Mouse (Mus musculus) stomach, embryonic 15.5 days (tissue): ENCODE measurements around the gene Sec61a1. TPM values are rescaled to one million over a fixed set of nuclear protein-coding genes. Genes with fewer than 3 reads are reported as not detected.
A peak's percentile ranks its signal among the peaks of the same experiment; 100 is the strongest.

Experiments used
- ATAC-seq: fragments of 200-750 bp; cut with Nextera tagmentation; 2 replicates; pipeline ENCODE4 v1.8.0; 2017; ENCODE audit warnings: low read depth, moderate number of reproducible peaks, moderate TSS enrichment; ENCODE audit not compliant: insufficient read depth, low FRiP score
- H3K27ac ChIP-seq: fragments of 300-500 bp; sonication (generic); 2 replicates; pipeline ENCODE4 v1.5.1; 2015; ENCODE audit warnings: mild to moderate bottlenecking, inconsistent platforms
- H3K27me3 ChIP-seq: fragments of 300-500 bp; sonication (generic); replicated peaks from 2 replicates; pipeline ENCODE4 v1.6.1; 2015; ENCODE audit warnings: inconsistent platforms
- H3K36me3 ChIP-seq: fragments of 300-500 bp; sonication (generic); 2 replicates; pipeline ENCODE4 v1.6.1; 2015; ENCODE audit warnings: inconsistent platforms
- H3K4me1 ChIP-seq: fragments of 300-500 bp; sonication (generic); 2 replicates; pipeline ENCODE4 v1.6.1; 2015; ENCODE audit warnings: inconsistent platforms
- H3K4me2 ChIP-seq: fragments of 300-500 bp; sonication (generic); 2 replicates; pipeline ENCODE4 v1.6.1; 2015; ENCODE audit warnings: mild to moderate bottlenecking, inconsistent platforms
- H3K4me3 ChIP-seq: fragments of 300-500 bp; sonication (generic); replicated peaks from 2 replicates; pipeline ENCODE4 v1.5.1; 2015; ENCODE audit warnings: inconsistent platforms
- H3K9ac ChIP-seq: fragments of 300-500 bp; sonication (generic); 2 replicates; pipeline ENCODE4 v1.6.1; 2015; ENCODE audit warnings: inconsistent platforms
- H3K9me3 ChIP-seq: fragments of 300-500 bp; sonication (generic); 2 replicates; pipeline ENCODE4 v1.6.1; 2016; ENCODE audit warnings: inconsistent platforms
- WGBS: fragments of 180-500 bp; shearing (Covaris S2); methylation state at CpG from one replicate; pipeline ENCODE4 v1.1.7; 2015; 5-methylcytosine and 5-hydroxymethylcytosine counted together
- polyA plus RNA-seq: library from polyadenylated mRNA; unstranded; fragments of >200 nt; fragmentation: Nextera tagmentation; extraction: Ambion mirVana; gene quantifications from 2 replicates; pipeline ENCODE4 v1.2.1, GENCODE M21; 2015

Sec61a1 gene
- polyA plus RNA-seq: 260 and 295 TPM in 2 replicates

DNA sequence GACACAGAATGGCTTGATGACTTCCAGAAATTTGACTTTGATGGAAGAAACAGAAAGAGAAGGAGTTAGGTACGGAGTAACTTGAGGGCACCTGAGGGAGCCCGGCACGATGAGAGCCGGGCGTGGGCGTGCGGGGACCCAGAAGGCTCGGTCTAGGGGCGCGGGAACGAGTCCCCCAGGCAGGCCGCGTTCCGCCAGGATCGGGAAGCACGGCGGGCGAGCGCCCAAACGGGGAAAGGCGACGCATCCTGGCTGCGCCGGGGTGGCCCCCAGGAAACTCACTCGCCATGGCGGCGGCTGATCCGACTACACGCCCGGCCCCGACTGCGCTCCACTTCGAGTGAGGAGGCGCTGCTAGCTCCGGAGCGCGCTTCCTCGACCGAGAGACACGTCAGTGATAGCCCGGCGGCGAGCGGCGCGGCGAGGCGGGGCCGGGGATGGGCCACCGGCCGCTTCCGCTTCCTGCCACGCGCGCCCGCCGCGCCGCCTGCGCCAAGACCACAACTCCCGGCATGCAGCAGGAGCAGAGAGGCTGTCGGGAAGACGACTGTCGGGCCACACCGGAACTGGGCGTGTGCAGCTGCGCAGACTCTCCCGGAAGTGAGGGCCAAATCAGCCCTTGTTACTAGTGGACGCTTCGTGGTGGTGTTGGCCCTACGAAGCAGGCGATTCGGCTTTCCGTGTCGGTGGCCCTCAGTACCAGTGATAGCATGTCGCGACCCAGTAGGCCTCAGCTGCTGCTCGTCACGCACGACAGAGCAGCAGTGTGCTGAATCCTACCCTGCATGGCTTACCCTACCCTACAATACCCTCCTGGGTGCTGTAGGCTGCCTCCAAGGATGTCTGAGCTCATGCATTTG, at the start of gene Sec61a1:
TSS of gene Sec61a1 (minus strand) at position 502 of the 860 bp plus-strand sequence.
- ATAC-seq: peak; percentile 97
- Histone ChIP-seq H3K4me3 (peak within 1 kb of the TSS; percentile 64), H3K27ac (peak within 1 kb of the TSS; percentile 88), H3K36me3 (peaks cover 17% of the 10 kb centered on the region), H3K27me3 (no peaks in the 10 kb centered on the region), H3K9ac (peak within 1 kb of the TSS; percentile 76), H3K4me2 (peak within 1 kb of the TSS; percentile 78), H3K9me3 (no peaks in the 10 kb centered on the region), H3K4me1 (peaks cover 9% of the 10 kb centered on the region; the same call in 1 of the 2 replicates)
- WGBS: under 1% methylated on average over 80 of the region's 80 CpGs

DNA sequence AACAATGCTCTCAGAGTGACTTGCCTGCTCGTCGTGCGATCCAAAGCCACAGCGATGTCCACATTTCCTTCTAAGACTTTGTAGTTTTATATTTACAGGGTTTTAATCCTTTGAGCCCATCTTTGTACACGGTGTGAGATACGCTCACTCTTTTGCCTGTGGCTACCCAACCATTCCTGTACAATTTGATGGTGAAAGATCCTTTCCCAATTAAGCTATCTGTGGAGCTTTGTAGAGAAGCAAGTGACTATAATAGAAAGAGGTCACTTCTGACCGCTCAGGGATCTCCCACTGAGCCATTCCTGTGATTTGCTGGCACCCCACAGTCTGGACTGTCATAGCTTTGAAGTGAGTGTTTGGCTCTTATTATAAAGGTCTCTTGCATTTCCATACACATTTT, 48.0 kb upstream of the Sec61a1 start:
- WGBS: 37% methylated on average over 7 of the region's 7 CpGs

DNA sequence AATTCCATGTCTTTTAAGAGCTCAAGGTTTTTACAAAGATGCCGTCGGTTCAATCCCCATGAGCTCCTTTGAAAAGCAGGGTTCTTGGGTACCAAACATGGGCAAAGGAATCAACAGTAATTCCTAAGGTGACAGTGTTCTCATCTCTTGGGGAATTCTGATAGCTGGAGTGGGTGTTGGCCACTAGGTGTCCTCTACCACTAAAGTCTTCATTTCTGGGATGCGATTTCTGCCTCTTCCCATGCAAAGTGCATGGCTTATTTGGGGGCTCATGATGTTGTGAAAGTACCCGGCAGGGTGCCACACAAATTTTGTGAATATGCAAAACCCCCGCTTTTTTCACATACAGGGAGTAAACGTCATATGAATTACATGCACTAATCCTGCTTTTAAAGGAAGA, 46.3 kb upstream of the Sec61a1 start:
- Histone ChIP-seq H3K9ac (no peak overlapping the region), H3K4me3 (no peak overlapping the region), H3K4me1 (no peaks in the 10 kb centered on the region), H3K9me3 (no peaks in the 10 kb centered on the region), H3K36me3 (no peaks in the 10 kb centered on the region), H3K4me2 (no peak overlapping the region), H3K27me3 (0 out of 2 replicates have a peak, but pooled peaks cover 3% of the 10 kb centered on the region), H3K27ac (no peak overlapping the region)
- ATAC-seq: no peak
- WGBS: 28% methylated on average over 6 of the region's 6 CpGs

More for the DNA sequence above, 48.0 kb upstream of the Sec61a1 start:
- 0 out of 2 replicates have a peak, but pooled peaks cover 3% of the 10 kb centered on the region for H3K27me3 ChIP-seq
- H3K9ac ChIP-seq: no peak overlapping the region
- peak overlapping the region; percentile 25; the same call in 1 of the 2 replicates for H3K4me2 ChIP-seq
- H3K36me3 ChIP-seq: no peaks in the 10 kb centered on the region
- no peaks in the 10 kb centered on the region for H3K9me3 ChIP-seq
- ATAC-seq: no peak
- no peak overlapping the region for H3K27ac ChIP-seq
- no peaks in the 10 kb centered on the region for H3K4me1 ChIP-seq
- H3K4me3 ChIP-seq: no peak overlapping the region

DNA sequence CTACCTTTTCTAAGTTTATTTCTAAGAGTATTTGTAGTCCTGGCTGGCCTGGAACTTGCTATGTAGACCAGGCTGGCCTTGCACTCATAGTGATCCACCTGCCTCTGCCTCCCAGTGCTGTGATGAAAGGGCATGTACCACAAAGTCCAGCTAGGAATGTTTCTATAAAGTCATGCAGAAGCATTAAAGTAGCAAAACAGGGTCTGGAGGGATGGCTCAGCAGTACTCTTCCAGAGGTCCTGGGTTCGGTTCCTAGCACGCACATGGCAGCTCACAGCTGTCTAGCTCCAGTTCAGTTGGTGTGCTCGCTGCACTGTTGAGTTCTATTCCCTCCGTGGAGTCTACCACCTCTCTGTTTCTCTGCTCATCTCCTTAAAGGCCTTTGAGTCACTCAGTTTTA, 41.5 kb upstream of the Sec61a1 start:
- no peak overlapping the region for H3K4me3 ChIP-seq
- no peak overlapping the region for H3K27ac ChIP-seq
- no peaks in the 10 kb centered on the region for H3K9me3 ChIP-seq
- H3K36me3 ChIP-seq: no peaks in the 10 kb centered on the region
- H3K4me1 ChIP-seq: no peaks in the 10 kb centered on the region
- 87% methylated on average over 4 of the region's 4 CpGs for WGBS
- no peak for ATAC-seq
- H3K9ac ChIP-seq: no peak overlapping the region
- 0 out of 2 replicates have a peak, but pooled peaks cover 3% of the 10 kb centered on the region for H3K27me3 ChIP-seq
- H3K4me2 ChIP-seq: no peak overlapping the region

DNA sequence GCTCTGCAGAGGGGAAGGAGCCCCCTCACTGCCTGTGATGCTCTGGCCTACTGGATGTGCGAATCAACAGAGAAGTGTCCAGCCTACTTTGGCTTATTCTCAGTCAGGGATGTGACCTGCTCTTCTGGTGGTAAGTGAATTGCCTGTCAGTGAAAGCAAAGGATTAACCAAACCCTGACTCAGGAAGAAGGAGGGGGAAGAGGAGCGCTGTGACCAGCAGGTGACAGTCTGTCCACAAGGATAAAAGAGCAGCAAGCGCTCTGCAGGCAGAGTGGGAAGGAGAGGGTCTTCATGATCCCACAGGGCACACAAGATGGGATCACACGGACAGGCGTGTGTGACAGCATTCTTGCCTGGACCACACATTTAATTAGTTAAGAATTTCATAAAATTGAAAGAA, 41.0 kb upstream of the Sec61a1 start:
- Histone ChIP-seq H3K4me1 (no peaks in the 10 kb centered on the region), H3K4me2 (no peak overlapping the region), H3K36me3 (no peaks in the 10 kb centered on the region), H3K9me3 (no peaks in the 10 kb centered on the region), H3K9ac (no peak overlapping the region), H3K27me3 (0 out of 2 replicates have a peak, but pooled peaks cover 2% of the 10 kb centered on the region), H3K27ac (no peak overlapping the region), H3K4me3 (no peak overlapping the region)
- ATAC-seq: no peak
- 52% methylated on average over 5 of the region's 5 CpGs for WGBS

DNA sequence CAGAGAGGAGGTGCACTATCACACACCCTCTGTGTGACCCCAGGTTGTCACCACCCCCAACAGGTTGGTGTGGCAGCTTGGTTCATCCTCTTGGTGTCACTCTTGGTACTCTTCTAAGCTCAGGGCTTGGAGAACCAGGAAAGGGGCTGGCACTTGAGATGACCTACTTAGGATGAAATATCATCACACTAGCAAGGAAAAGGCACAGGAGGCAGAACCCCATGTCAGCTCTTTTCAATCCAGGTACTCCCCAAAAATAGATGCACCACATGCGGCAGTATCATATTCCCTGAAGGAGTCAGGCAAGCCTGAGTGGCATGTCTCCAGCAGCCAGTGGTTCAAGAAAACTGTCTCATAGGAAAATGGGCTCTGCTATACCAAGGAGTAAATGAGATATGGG, 39.4 kb upstream of the Sec61a1 start:
- 67% methylated on average over 1 of the region's 1 CpGs for WGBS
- Histone ChIP-seq H3K4me2 (no peak overlapping the region), H3K27ac (no peak overlapping the region), H3K9ac (no peak overlapping the region), H3K36me3 (no peaks in the 10 kb centered on the region), H3K4me1 (no peaks in the 10 kb centered on the region), H3K9me3 (no peaks in the 10 kb centered on the region), H3K4me3 (no peak overlapping the region), H3K27me3 (no peaks in the 10 kb centered on the region)
- no peak for ATAC-seq

DNA sequence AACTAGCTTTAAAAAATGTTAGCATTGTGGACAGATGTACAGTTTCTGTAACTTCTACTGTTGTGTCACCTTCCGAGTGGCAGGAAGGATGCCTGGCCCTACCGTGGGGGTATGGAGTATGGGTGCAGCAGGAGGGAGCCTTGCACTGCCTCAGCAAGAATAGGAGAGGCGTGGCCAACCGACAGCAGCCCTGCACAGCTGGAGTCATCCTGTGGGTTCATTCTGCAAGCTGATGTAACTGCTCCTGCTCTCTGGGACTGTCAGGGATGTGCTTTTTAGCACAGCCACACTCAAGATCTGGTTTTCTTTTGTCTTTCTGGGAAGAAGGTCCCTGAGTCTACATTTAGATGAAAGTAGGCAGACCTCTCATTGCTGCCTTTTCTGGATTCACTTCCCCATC, 38.8 kb upstream of the Sec61a1 start:
- 23% methylated on average over 4 of the region's 4 CpGs for WGBS
- Histone ChIP-seq H3K27ac (no peak overlapping the region), H3K4me1 (no peaks in the 10 kb centered on the region), H3K4me2 (no peak overlapping the region), H3K36me3 (no peaks in the 10 kb centered on the region), H3K9me3 (no peaks in the 10 kb centered on the region), H3K9ac (no peak overlapping the region), H3K4me3 (no peak overlapping the region), H3K27me3 (no peaks in the 10 kb centered on the region)
- no peak for ATAC-seq

DNA sequence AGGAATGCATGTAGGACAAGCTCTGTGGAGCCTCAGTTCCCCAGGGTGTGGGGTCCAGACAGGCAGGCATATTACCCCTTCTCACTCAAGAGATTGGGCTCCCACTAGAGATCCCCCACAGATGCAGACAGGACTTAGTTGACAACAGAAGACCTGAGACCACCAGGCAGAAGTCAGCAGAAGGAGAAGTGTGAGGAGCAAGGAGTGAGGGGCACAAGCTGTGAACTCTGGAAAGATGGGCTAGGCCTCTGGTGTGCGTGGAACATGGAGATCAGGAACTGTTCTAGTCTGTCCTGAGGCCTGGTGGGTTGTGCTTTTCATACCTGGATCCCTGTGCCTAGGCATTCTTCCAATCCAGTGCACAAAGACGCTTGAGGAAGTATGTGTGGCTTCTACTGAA, 31.2 kb upstream of the Sec61a1 start:
- Histone ChIP-seq H3K9me3 (no peaks in the 10 kb centered on the region), H3K4me2 (no peak overlapping the region), H3K4me3 (no peak overlapping the region), H3K27ac (no peak overlapping the region), H3K9ac (no peak overlapping the region), H3K27me3 (peaks cover 18% of the 10 kb centered on the region), H3K4me1 (no peaks in the 10 kb centered on the region), H3K36me3 (no peaks in the 10 kb centered on the region)
- WGBS: 91% methylated on average over 2 of the region's 2 CpGs
- ATAC-seq: no peak

DNA sequence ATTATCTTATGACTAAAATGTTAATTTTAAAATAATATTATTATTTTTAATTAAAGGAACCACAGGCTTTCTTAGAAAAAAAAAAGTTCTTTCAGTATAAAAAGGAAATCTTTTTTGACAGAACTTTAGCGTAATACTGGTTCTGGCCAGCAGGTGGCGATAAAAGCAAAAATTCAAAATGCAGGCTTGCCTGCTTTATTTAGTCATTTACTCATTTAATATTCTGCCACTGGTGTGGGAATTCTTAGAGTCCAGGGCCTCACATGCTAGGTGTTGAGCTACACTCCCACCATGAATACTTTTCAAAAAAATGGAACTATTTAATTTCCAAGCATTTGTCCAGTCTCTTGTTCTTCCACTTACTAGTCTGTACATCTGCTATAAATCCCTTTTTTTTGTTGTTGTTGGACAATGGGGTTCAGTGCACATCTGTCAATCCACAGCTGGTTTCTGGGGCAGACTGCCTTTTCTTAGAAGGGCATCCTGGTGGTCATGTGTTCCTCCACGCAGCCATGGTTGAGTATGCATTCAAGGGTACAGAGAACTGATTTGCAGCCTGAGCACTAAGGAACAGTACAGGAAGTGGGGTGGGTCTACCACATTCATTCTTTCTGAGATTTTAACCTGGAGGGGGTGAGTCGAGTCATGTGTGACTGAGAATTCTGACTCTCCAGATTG, 30.6 kb upstream of the Sec61a1 start:
- no peaks in the 10 kb centered on the region for H3K36me3 ChIP-seq
- H3K4me2 ChIP-seq: no peak overlapping the region
- H3K4me3 ChIP-seq: no peak overlapping the region
- H3K4me1 ChIP-seq: no peaks in the 10 kb centered on the region
- H3K9me3 ChIP-seq: no peaks in the 10 kb centered on the region
- H3K27me3 ChIP-seq: peaks cover 18% of the 10 kb centered on the region
- 27% methylated on average over 4 of the region's 4 CpGs for WGBS
- ATAC-seq: no peak
- H3K27ac ChIP-seq: no peak overlapping the region
- no peak overlapping the region for H3K9ac ChIP-seq

DNA sequence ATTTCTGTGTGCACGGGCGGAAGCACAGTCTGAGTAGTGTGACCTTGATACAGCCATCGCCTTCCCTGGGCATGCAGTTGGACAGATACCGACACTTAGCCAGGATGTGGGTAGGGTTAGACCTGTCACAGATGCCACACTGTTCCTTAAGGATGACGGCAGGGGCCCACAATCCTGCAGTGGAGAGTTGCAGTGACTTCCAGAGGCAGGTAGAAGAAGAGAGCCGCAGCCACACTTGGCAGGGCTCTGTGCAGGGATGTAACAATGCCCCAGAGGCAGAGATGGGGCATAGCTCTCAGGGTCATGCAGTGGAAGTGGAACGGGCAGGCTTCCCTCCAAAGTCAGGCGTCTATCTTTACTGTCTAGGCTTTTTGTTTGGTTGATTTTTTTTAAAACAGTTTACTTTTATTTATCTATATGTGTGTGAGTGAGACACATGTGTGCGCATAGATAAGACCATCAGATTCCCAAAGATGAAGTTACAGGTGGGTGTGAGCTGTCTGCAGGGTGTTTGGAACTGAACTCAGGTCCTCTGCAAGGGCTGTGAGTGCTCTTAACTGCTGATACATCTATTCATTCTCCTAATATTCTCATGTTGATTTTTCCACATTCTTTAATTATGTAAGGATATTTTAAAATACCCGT, 29.8 kb upstream of the Sec61a1 start:
- no peaks in the 10 kb centered on the region for H3K4me1 ChIP-seq
- no peak overlapping the region for H3K9ac ChIP-seq
- WGBS: 75% methylated on average over 10 of the region's 10 CpGs
- H3K27ac ChIP-seq: no peak overlapping the region
- H3K9me3 ChIP-seq: no peaks in the 10 kb centered on the region
- no peaks in the 10 kb centered on the region for H3K36me3 ChIP-seq
- peaks cover 18% of the 10 kb centered on the region for H3K27me3 ChIP-seq
- ATAC-seq: no peak; the same call in 1 of the 2 replicates
- H3K4me3 ChIP-seq: no peak overlapping the region
- no peak overlapping the region for H3K4me2 ChIP-seq

DNA sequence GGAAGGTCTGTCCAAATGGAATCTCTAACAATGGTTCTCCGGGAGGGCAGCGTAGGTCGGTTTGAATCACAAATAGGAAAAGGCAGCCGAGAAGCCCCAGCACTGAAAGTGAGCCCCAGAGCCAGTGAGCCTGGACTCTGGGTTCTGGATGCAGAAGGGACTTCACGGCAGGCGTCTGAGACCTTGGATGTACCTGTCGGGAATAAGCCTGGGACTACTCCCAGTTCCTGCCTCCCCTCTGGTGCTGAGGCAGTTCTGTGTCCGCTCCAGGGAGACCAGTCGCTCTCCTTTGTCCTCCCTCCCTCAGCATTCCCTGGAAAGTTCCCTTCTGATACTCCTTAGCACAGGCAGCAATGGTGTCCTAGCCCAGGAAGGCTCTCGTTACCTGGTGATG, 26.7 kb upstream of the Sec61a1 start:
- H3K4me1 ChIP-seq: no peaks in the 10 kb centered on the region
- no peaks in the 10 kb centered on the region for H3K36me3 ChIP-seq
- no peak for ATAC-seq
- no peak overlapping the region for H3K4me2 ChIP-seq
- no peak overlapping the region for H3K27ac ChIP-seq
- WGBS: 39% methylated on average over 10 of the region's 10 CpGs
- H3K27me3 ChIP-seq: peaks cover 18% of the 10 kb centered on the region
- no peaks in the 10 kb centered on the region for H3K9me3 ChIP-seq
- no peak overlapping the region for H3K9ac ChIP-seq
- H3K4me3 ChIP-seq: no peak overlapping the region
